Mouse (Mus musculus): Measurements from ENCODE around the gene Tfip11. TPM values are rescaled to one million over a fixed set of nuclear protein-coding genes. Genes with fewer than 3 reads are reported as not detected.

The Tfip11 gene
- polyA plus RNA-seq, 1 experiment from 2014 or later, result 23.3 TPM

- 86% methylated on average over 17 of the region's 17 CpGs for WGBS
These were observed 33.7 kb upstream of the Tfip11 start for GRCm38 (mm10) chr5:112292343-112292980.

GRCm38 (mm10) chr5:112293800-112294199 is 32.4 kb upstream of the Tfip11 start:
- peaks cover 31% of the 10 kb centered on the region for H3K4me1 ChIP-seq
- ATAC-seq (ENCODE audit: insufficient read depth, low FRiP score, low read depth), result no peak
- WGBS, result 52% methylated on average over 2 of the region's 2 CpGs
- H3K9ac ChIP-seq, result no peak overlapping the region
- H3K4me2 ChIP-seq, result no peak overlapping the region
- no peaks in the 10 kb centered on the region for H3K36me3 ChIP-seq
- no peak overlapping the region for H3K27ac ChIP-seq
- no peaks in the 10 kb centered on the region for H3K9me3 ChIP-seq
- H3K4me3 ChIP-seq (replicated peaks), result no peak overlapping the region
- H3K27me3 ChIP-seq (replicated peaks), result no peaks in the 10 kb centered on the region

More at GRCm38 (mm10) chr5:112292343-112292980, 33.7 kb upstream of the Tfip11 start:
- Histone ChIP-seq H3K27ac (no peak overlapping the region), H3K4me1 (peaks cover 43% of the 10 kb centered on the region), H3K27me3 (replicated peaks) (no peaks in the 10 kb centered on the region), H3K9ac (no peak overlapping the region), H3K4me2 (no peak overlapping the region), H3K9me3 (no peaks in the 10 kb centered on the region), H3K4me3 (replicated peaks) (no peak overlapping the region), H3K36me3 (no peaks in the 10 kb centered on the region)
- no peak for ATAC-seq (ENCODE audit: insufficient read depth, low FRiP score, low read depth)

GRCm38 (mm10) chr5:112294696-112295095 is 31.5 kb upstream of the Tfip11 start:
- no peak overlapping the region for H3K27ac ChIP-seq
- no peaks in the 10 kb centered on the region for H3K27me3 ChIP-seq (replicated peaks)
- no peak for ATAC-seq (ENCODE audit: insufficient read depth, low FRiP score, low read depth)
- 79% methylated on average over 4 of the region's 4 CpGs for WGBS
- no peaks in the 10 kb centered on the region for H3K36me3 ChIP-seq
- H3K4me3 ChIP-seq (replicated peaks), result no peak overlapping the region
- no peak overlapping the region for H3K9ac ChIP-seq
- H3K9me3 ChIP-seq, result no peaks in the 10 kb centered on the region
- H3K4me1 ChIP-seq, result peaks cover 33% of the 10 kb centered on the region
- H3K4me2 ChIP-seq, result no peak overlapping the region

- Histone ChIP-seq H3K4me2 (no peak overlapping the region), H3K4me1 (peaks cover 36% of the 10 kb centered on the region), H3K9ac (no peak overlapping the region), H3K27me3 (replicated peaks) (no peaks in the 10 kb centered on the region), H3K36me3 (no peaks in the 10 kb centered on the region), H3K27ac (no peak overlapping the region), H3K9me3 (no peaks in the 10 kb centered on the region), H3K4me3 (replicated peaks) (no peak overlapping the region)
- no peak for ATAC-seq (ENCODE audit: insufficient read depth, low FRiP score, low read depth)
- WGBS, result 55% methylated on average over 8 of the region's 8 CpGs
These were observed 31.0 kb upstream of the Tfip11 start for GRCm38 (mm10) chr5:112295162-112295561.

GRCm38 (mm10) chr5:112295564-112295963 is 30.6 kb upstream of the Tfip11 start:
- H3K4me1 ChIP-seq, result peaks cover 40% of the 10 kb centered on the region
- H3K4me2 ChIP-seq, result no peak overlapping the region
- no peaks in the 10 kb centered on the region for H3K27me3 ChIP-seq (replicated peaks)
- no peaks in the 10 kb centered on the region for H3K9me3 ChIP-seq
- no peaks in the 10 kb centered on the region for H3K36me3 ChIP-seq
- no peak overlapping the region for H3K27ac ChIP-seq
- WGBS, result 69% methylated on average over 8 of the region's 8 CpGs
- no peak for ATAC-seq (ENCODE audit: insufficient read depth, low FRiP score, low read depth)
- H3K4me3 ChIP-seq (replicated peaks), result no peak overlapping the region
- H3K9ac ChIP-seq, result no peak overlapping the region

- Histone ChIP-seq H3K27me3 (replicated peaks) (no peaks in the 10 kb centered on the region), H3K9ac (no peak overlapping the region), H3K36me3 (no peaks in the 10 kb centered on the region), H3K27ac (peak overlapping the region; percentile 59), H3K4me3 (replicated peaks) (no peak overlapping the region), H3K4me1 (peaks cover 37% of the 10 kb centered on the region), H3K9me3 (no peaks in the 10 kb centered on the region), H3K4me2 (no peak overlapping the region)
- 69% methylated on average over 6 of the region's 6 CpGs for WGBS
- peak; percentile 17; the same call in 1 of the 2 replicates for ATAC-seq (ENCODE audit: insufficient read depth, low FRiP score, low read depth)
These were observed 29.6 kb upstream of the Tfip11 start for GRCm38 (mm10) chr5:112296404-112297181.

GRCm38 (mm10) chr5:112297257-112297656 is 28.9 kb upstream of the Tfip11 start:
- peak overlapping the region; percentile 59 for H3K27ac ChIP-seq
- H3K9ac ChIP-seq, result no peak overlapping the region
- H3K9me3 ChIP-seq, result no peaks in the 10 kb centered on the region
- no peak for ATAC-seq (ENCODE audit: insufficient read depth, low FRiP score, low read depth)
- H3K36me3 ChIP-seq, result no peaks in the 10 kb centered on the region
- H3K4me2 ChIP-seq, result no peak overlapping the region
- no peak overlapping the region for H3K4me3 ChIP-seq (replicated peaks)
- H3K27me3 ChIP-seq (replicated peaks), result no peaks in the 10 kb centered on the region
- 67% methylated on average over 2 of the region's 2 CpGs for WGBS
- H3K4me1 ChIP-seq, result peaks cover 32% of the 10 kb centered on the region

GRCm38 (mm10) chr5:112298226-112298988 is 27.8 kb upstream of the Tfip11 start:
- no peak overlapping the region for H3K9ac ChIP-seq
- peak overlapping the region; percentile 59; the same call in 1 of the 2 replicates for H3K27ac ChIP-seq
- H3K4me3 ChIP-seq (replicated peaks), result no peak overlapping the region
- ATAC-seq (ENCODE audit: insufficient read depth, low FRiP score, low read depth), result peak; percentile 42; the same call in 1 of the 2 replicates
- WGBS, result 82% methylated on average over 12 of the region's 12 CpGs
- no peaks in the 10 kb centered on the region for H3K9me3 ChIP-seq
- H3K4me2 ChIP-seq, result no peak overlapping the region
- no peaks in the 10 kb centered on the region for H3K27me3 ChIP-seq (replicated peaks)
- no peaks in the 10 kb centered on the region for H3K36me3 ChIP-seq
- peaks cover 29% of the 10 kb centered on the region for H3K4me1 ChIP-seq

GRCm38 (mm10) chr5:112299399-112299798 is 26.8 kb upstream of the Tfip11 start:
- 75% methylated on average over 4 of the region's 4 CpGs for WGBS
- Histone ChIP-seq H3K4me3 (replicated peaks) (no peak overlapping the region), H3K9me3 (no peaks in the 10 kb centered on the region), H3K36me3 (no peaks in the 10 kb centered on the region), H3K9ac (no peak overlapping the region), H3K27me3 (replicated peaks) (no peaks in the 10 kb centered on the region), H3K27ac (peak overlapping the region; percentile 59; the same call in 1 of the 2 replicates), H3K4me1 (peaks cover 28% of the 10 kb centered on the region), H3K4me2 (no peak overlapping the region)
- ATAC-seq (ENCODE audit: insufficient read depth, low FRiP score, low read depth), result no peak

- no peak overlapping the region for H3K4me3 ChIP-seq (replicated peaks)
- ATAC-seq (ENCODE audit: insufficient read depth, low FRiP score, low read depth), result no peak
- no peak overlapping the region for H3K4me2 ChIP-seq
- WGBS, result 77% methylated on average over 2 of the region's 2 CpGs
- no peak overlapping the region for H3K9ac ChIP-seq
- no peaks in the 10 kb centered on the region for H3K36me3 ChIP-seq
- H3K4me1 ChIP-seq, result peaks cover 20% of the 10 kb centered on the region
- no peaks in the 10 kb centered on the region for H3K9me3 ChIP-seq
- H3K27me3 ChIP-seq (replicated peaks), result no peaks in the 10 kb centered on the region
- no peak overlapping the region for H3K27ac ChIP-seq
These were observed 26.0 kb upstream of the Tfip11 start for GRCm38 (mm10) chr5:112300112-112300511.

- Histone ChIP-seq H3K9me3 (no peaks in the 10 kb centered on the region), H3K36me3 (no peaks in the 10 kb centered on the region), H3K9ac (no peak overlapping the region), H3K4me2 (no peak overlapping the region), H3K4me3 (replicated peaks) (no peak overlapping the region), H3K27ac (no peak overlapping the region), H3K27me3 (replicated peaks) (no peaks in the 10 kb centered on the region), H3K4me1 (peaks cover 20% of the 10 kb centered on the region)
- WGBS, result 75% methylated on average over 6 of the region's 6 CpGs
- no peak for ATAC-seq (ENCODE audit: insufficient read depth, low FRiP score, low read depth)
These were observed 25.3 kb upstream of the Tfip11 start for GRCm38 (mm10) chr5:112300721-112301308.

Data from stomach, embryonic 15.5 days (tissue).